8 mouse cellular contexts compared by ENCODE assay signal in genomic region chr12:76369978-76370830, GRCm38 (mm10). TPM values are rescaled to one million over a fixed set of nuclear protein-coding genes. Genes with fewer than 3 reads are reported as not detected.
DNase-seq lines count a peak whose midpoint lies in the region; ATAC-seq lines count a peak whose summit lies in the region.

Gene Zbtb1, plus strand, starts transcription at chr12:76370266.

- H3K9me3 ChIP-seq in forebrain, embryonic 16.5 days (ENCODE audit: control insufficient read depth, low read length), result no peaks in the 10 kb centered on the region
- H3K9me3 ChIP-seq in lung, embryonic 16.5 days (ENCODE audit: control insufficient read depth, low read length), result no peaks in the 10 kb centered on the region

- under 1% methylated on average over 88 of the region's 99 CpGs for WGBS in forebrain, embryonic 16.5 days
- under 1% methylated on average over 92 of the region's 99 CpGs for WGBS in lung, embryonic 16.5 days

- peak within 1 kb of the TSS; percentile 97 for H3K27ac ChIP-seq in forebrain, embryonic 16.5 days (ENCODE audit: low read length)
- peak within 1 kb of the TSS; percentile 100 for H3K27ac ChIP-seq in lung, embryonic 16.5 days (ENCODE audit: low read length)

- peak; percentile 67 for ATAC-seq in forebrain, embryonic 16.5 days
- peak; percentile 74 for ATAC-seq in lung, embryonic 16.5 days (ENCODE audit: low read depth)

- peak within 1 kb of the TSS; percentile 94 for H3K4me3 ChIP-seq in forebrain, embryonic 16.5 days (replicated peaks; ENCODE audit: low read length)
- H3K4me3 ChIP-seq in lung, embryonic 16.5 days (ENCODE audit: low read length), result peak within 1 kb of the TSS; percentile 94

- no peaks in the 10 kb centered on the region for H3K36me3 ChIP-seq in forebrain, embryonic 16.5 days (ENCODE audit: control insufficient read depth, insufficient read depth)
- no peaks in the 10 kb centered on the region for H3K36me3 ChIP-seq in lung, embryonic 16.5 days (ENCODE audit: control insufficient read depth, insufficient read depth, low read length)

- peak; percentile 65 for DNase-seq in ES-CJ7 (ENCODE audit: low read depth, low spot score)
- DNase-seq in cerebellum, adult 11-12 months, result peak; percentile 87
- DNase-seq in heart, postnatal 36 days, result peak; percentile 78 to 88
- DNase-seq in layer of hippocampus, adult 8-10 months (ENCODE audit: low spot score in 2 of 2), result peak; percentile 73 to 83
- DNase-seq in ovary, adult 18-20 months (ENCODE audit: low spot score), result peak; percentile 80
- DNase-seq in thymus, postnatal 0 days (ENCODE audit: low spot score), result peak; percentile 81

- H3K4me1 ChIP-seq in forebrain, embryonic 16.5 days (replicated peaks; ENCODE audit: control insufficient read depth, insufficient read depth, low read length), result peaks cover 41% of the 10 kb centered on the region
- H3K4me1 ChIP-seq in lung, embryonic 16.5 days (replicated peaks; ENCODE audit: control insufficient read depth, insufficient read depth, low read length), result peaks cover 31% of the 10 kb centered on the region

- H3K27me3 ChIP-seq in forebrain, embryonic 16.5 days (replicated peaks; ENCODE audit: control insufficient read depth, insufficient read depth, low read length), result no peaks in the 10 kb centered on the region
- H3K27me3 ChIP-seq in lung, embryonic 16.5 days (ENCODE audit: control insufficient read depth, insufficient read depth, low read depth, low read length), result no peaks in the 10 kb centered on the region

- intact Hi-C loops in heart, postnatal 36 days (cut with DNase I), result no loop called here

- peak within 1 kb of the TSS; percentile 98 for H3K9ac ChIP-seq in forebrain, embryonic 16.5 days (replicated peaks; ENCODE audit: low read depth, low read length)
- H3K9ac ChIP-seq in lung, embryonic 16.5 days (ENCODE audit: low read length), result peak within 1 kb of the TSS; percentile 99

- H3K4me2 ChIP-seq in forebrain, embryonic 16.5 days (ENCODE audit: low read length), result peak within 1 kb of the TSS; percentile 89
- peak within 1 kb of the TSS; percentile 85 for H3K4me2 ChIP-seq in lung, embryonic 16.5 days (ENCODE audit: low read depth, low read length)

RNA-seq across cellular contexts. Expression of gene Zbtb1, which starts in this region (rescaled TPM):
- polyA plus RNA-seq in forebrain, embryonic 16.5 days (2015; fragmentation: Nextera tagmentation; extraction: Ambion mirVana), result 4.6 and 5.5 TPM in 2 replicates
- total RNA-seq in heart, postnatal 36 days (2021), result 1 to 10 TPM; 3.5 to 4.2 TPM
- 1 to 10 TPM; 7.2 to 8.1 (median 7.5) TPM for total RNA-seq in layer of hippocampus, adult 8-10 months (2022)
- polyA plus RNA-seq in lung, embryonic 16.5 days (2015; fragmentation: Nextera tagmentation; extraction: Ambion mirVana), result 9.8 and 10.4 TPM in 2 replicates
- polyA plus RNA-seq in thymus, postnatal 0 days (2015; fragmentation: Nextera tagmentation; extraction: Ambion mirVana), result 13.9 and 15.5 TPM in 2 replicates

Comparison
In these comparisons a context has a peak if more than half of its experiments do, and no peak if none do; other contexts are left out.
1. Peak in every context shown above with its lines: DNase-seq, ATAC-seq, H3K4me3 ChIP-seq and H3K27ac ChIP-seq.